Mouse (Mus musculus): ENCODE measurements around the gene Glt1d1.

DNA sequence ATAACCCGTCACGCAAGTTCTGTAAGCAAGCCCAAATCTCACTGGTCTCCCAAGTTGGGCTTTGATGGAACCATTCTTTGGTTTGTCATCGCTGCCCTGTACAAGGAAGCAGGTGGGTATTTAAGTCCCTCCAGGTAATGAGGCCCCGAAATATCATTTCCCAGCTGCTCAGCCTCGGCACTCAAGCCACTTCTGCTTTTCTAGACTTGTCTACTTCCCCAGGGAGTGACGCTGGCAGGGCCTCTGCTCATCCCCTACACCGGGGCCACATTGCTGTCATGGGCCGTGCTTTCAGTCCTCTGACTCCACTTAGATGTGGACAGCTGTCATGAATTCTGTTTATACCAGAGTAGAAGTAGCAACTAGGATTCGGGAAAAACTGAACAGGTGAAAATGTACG, 11.0 kb upstream of the Glt1d1 start:
- TF ChIP-seq POLR2A (IDR thresholded peaks at IDR 0.05; ENCODE audit: control insufficient read depth, low read depth, low read length) (no peak), CTCF (IDR thresholded peaks at IDR 0.05; ENCODE audit: control insufficient read depth, insufficient read depth, insufficient replicate concordance, low read depth, low read length) (no peak)
